Mouse (Mus musculus): ENCODE measurements around the gene Szt2. TPM values are rescaled to one million over a fixed set of nuclear protein-coding genes. Genes with fewer than 3 reads are reported as not detected.

The Szt2 gene
- polyA plus RNA-seq, 1 experiment from 2014 or later: 7.1 TPM

DNA sequence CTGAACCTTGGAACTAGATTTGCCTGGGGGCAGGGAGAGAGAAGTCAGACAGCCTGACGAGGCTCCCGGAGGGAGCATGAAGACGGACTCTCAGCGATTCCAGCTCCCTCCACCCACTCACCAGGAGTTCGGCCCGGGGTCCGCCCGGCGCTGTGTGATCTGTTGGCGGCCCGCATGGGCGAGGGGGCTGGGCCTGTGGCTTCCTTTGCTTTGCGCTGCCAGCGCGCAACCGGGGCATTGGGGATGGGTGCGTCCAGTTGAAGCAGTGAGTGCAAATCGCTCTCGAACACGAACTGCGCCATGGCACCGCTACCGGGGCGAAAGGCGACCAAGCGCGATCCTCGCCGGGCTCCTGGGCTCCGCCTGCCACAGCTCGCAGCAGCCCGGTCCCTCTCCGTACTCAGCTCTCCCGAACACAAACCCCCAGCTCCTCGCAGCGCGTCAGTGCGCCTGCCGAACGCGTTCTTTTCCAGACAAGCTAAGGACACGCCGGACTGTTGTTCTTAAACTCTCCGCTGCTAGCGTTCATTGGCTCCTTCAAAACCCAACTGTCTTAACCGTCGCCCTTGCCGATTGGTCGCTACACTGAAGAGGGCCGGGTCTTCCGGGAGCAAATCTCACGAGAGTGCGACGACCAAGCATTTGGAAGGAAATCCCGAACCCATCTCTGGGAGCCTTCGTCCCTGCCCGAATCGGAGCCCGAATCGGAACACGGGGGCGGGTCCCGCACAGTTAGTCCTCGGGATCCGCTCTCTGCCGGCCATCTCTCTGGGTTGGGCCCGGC is 27.9 kb upstream of the Szt2 start, which contains the start of gene Cdc20:
Gene Cdc20, minus strand, starts transcription at position 533 of the 784 bp plus-strand sequence.
- WGBS: under 1% methylated on average over 67 of the region's 67 CpGs
- Histone ChIP-seq H3K27ac (replicated peaks in 1 of 2; ENCODE audit: control insufficient read depth in 1 of 2, insufficient read depth in 1 of 2, low read depth in 2 of 2, low read length in 2 of 2) (peak within 1 kb of the TSS; percentile 92 to 96), H3K4me2 (ENCODE audit: low read length) (peak within 1 kb of the TSS; percentile 97), H3K4me1 (ENCODE audit: control insufficient read depth in 2 of 2, insufficient read depth in 2 of 2, low read length in 2 of 2) (peaks cover 27 to 36% of the 10 kb centered on the region in 2 experiments), H3K4me3 (ENCODE audit: control insufficient read depth in 1 of 2, insufficient read depth in 1 of 2, low read depth in 1 of 2, low read length in 2 of 2) (peak within 1 kb of the TSS; percentile 68 to 74), H3K9ac (ENCODE audit: low read length) (peak within 1 kb of the TSS; percentile 85), H3K36me3 (ENCODE audit: control insufficient read depth, insufficient read depth, low read length) (peaks cover 38% of the 10 kb centered on the region), H3K27me3 (ENCODE audit: control insufficient read depth, insufficient read depth, low read length) (no peaks in the 10 kb centered on the region), H3K9me3 (ENCODE audit: control insufficient read depth, low read length) (no peaks in the 10 kb centered on the region)
- peak; percentile 92 for ATAC-seq (ENCODE audit: insufficient number of reproducible peaks, insufficient read depth, low FRiP score, low read depth)

DNA sequence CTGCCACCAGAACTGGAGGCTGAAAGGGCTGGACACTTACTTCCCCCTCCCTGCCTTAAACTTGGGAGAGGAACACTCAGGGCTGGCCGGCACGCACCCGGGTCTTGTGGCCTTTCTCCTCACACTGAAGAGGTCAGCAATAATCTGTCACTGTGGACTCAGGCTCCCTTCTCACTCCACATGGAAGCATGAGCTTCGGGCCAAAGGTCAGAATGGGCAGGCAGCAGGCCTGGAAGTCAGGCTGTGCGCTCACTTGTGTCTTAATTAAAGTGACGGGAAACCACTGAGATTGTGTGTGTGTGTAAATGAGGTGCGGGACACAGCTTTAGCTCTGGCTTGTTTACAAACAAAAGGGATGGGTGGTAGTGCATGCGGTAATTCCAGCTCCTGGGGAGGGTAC is 23.3 kb upstream of the Szt2 start:
- H3K36me3 ChIP-seq (ENCODE audit: control insufficient read depth, insufficient read depth, low read length): peaks cover 58% of the 10 kb centered on the region

DNA sequence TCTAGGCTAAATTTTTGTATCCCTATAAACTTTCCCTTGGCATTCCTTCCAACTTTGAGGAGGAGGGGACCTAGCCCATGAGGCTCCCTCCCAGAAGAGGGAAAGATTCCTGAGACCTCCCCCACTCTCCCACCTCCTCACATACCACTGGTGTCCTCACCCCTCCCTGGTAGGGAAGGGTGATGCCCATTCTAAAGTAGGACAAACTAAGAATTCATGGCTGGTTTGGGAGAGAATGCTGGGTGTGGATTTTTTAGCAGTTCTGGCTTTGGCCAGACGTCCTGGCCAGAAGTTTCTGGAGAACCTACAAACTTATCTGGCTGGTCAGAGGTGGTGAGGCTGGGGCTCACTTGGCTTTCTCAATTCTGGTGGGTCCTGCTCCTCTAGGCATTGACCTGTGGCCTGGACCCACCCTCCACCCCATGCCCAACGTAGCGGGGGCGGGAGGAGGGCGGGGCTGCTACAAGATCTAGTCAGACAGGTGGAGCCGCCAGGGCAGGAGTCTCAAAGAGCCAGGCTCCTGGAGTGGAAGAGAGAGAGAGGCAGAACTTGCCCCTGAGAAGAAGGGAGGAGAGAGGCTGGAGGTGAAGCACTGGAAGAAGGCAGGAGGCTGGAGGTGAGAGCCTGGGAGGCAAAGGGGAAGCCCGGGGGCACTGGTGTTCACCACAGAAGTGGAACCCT is 20.3 kb upstream of the Szt2 start:
- H3K4me1 ChIP-seq (ENCODE audit: control insufficient read depth in 2 of 2, insufficient read depth in 2 of 2, low read length in 2 of 2): peaks cover 12 to 26% of the 10 kb centered on the region in 2 experiments
- peak overlapping the region; percentile 86 for H3K4me2 ChIP-seq (ENCODE audit: low read length)
- no peaks in the 10 kb centered on the region for H3K27me3 ChIP-seq (ENCODE audit: control insufficient read depth, insufficient read depth, low read length)
- peak overlapping the region in 1 of 2 experiments; percentile 72; a peak in 1 of 4 replicates for H3K27ac ChIP-seq (replicated peaks in 1 of 2; ENCODE audit: control insufficient read depth in 1 of 2, insufficient read depth in 1 of 2, low read depth in 2 of 2, low read length in 2 of 2)
- no peaks in the 10 kb centered on the region for H3K9me3 ChIP-seq (ENCODE audit: control insufficient read depth, low read length)
- H3K36me3 ChIP-seq (ENCODE audit: control insufficient read depth, insufficient read depth, low read length): peaks cover 44% of the 10 kb centered on the region
- no peak for ATAC-seq (ENCODE audit: insufficient number of reproducible peaks, insufficient read depth, low FRiP score, low read depth)
- H3K4me3 ChIP-seq (ENCODE audit: control insufficient read depth in 1 of 2, insufficient read depth in 1 of 2, low read depth in 1 of 2, low read length in 2 of 2): peak overlapping the region in 1 of 2 experiments; percentile 61; a peak in 2 of 4 replicates
- H3K9ac ChIP-seq (ENCODE audit: low read length): peak overlapping the region; percentile 79
- WGBS: 45% methylated on average over 7 of the region's 7 CpGs

More for the DNA sequence above, 23.3 kb upstream of the Szt2 start:
- Histone ChIP-seq H3K4me2 (ENCODE audit: low read length) (no peak overlapping the region), H3K27ac (replicated peaks in 1 of 2; ENCODE audit: control insufficient read depth in 1 of 2, insufficient read depth in 1 of 2, low read depth in 2 of 2, low read length in 2 of 2) (no peak overlapping the region), H3K9ac (ENCODE audit: low read length) (no peak overlapping the region), H3K4me1 (ENCODE audit: control insufficient read depth in 2 of 2, insufficient read depth in 2 of 2, low read length in 2 of 2) (peaks cover 28 to 45% of the 10 kb centered on the region in 2 experiments), H3K9me3 (ENCODE audit: control insufficient read depth, low read length) (no peaks in the 10 kb centered on the region), H3K4me3 (ENCODE audit: control insufficient read depth in 1 of 2, insufficient read depth in 1 of 2, low read depth in 1 of 2, low read length in 2 of 2) (no peak overlapping the region), H3K27me3 (ENCODE audit: control insufficient read depth, insufficient read depth, low read length) (no peaks in the 10 kb centered on the region)
- WGBS: 84% methylated on average over 8 of the region's 8 CpGs
- ATAC-seq (ENCODE audit: insufficient number of reproducible peaks, insufficient read depth, low FRiP score, low read depth): no peak

DNA sequence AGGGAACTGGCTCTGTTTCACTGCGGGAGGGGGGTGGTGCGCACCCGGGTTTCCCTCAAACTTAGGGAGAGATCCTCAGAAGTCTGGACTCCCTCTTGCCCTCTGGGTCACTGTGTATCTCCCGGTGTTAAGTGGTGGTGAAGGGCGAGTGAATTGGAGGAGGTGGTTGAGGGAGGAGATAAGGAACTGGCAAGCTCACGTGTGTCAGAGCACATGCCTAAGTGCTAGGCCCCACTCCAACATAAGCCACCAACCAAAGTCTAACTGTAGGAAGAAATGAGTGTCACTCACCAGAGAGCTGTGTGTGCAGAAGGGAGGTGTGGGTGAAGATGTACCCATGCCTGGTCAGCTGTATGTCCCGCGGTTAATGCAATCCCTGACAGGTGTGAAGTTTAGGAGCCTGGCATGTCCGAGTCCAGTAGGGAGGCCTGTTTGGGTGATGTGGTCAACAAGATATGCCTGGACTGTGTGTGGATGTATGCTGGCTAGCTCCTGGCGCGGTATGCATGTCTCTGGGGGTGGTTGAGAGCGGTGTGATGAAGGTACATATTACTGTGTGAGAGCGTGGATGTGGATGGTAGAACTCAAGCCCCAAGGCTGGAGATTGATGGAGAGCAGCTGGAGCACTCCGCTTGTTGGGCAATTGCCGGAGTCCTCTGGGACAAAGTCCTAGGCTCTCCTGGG is 19.6 kb upstream of the Szt2 start:
- peak overlapping the region; percentile 86 for H3K4me2 ChIP-seq (ENCODE audit: low read length)
- H3K9me3 ChIP-seq (ENCODE audit: control insufficient read depth, low read length): no peaks in the 10 kb centered on the region
- H3K4me1 ChIP-seq (ENCODE audit: control insufficient read depth in 2 of 2, insufficient read depth in 2 of 2, low read length in 2 of 2): peaks cover 12 to 21% of the 10 kb centered on the region in 2 experiments
- peaks cover 43% of the 10 kb centered on the region for H3K36me3 ChIP-seq (ENCODE audit: control insufficient read depth, insufficient read depth, low read length)
- H3K27ac ChIP-seq (replicated peaks in 1 of 2; ENCODE audit: control insufficient read depth in 1 of 2, insufficient read depth in 1 of 2, low read depth in 2 of 2, low read length in 2 of 2): peak overlapping the region; percentile 72 to 85
- H3K9ac ChIP-seq (ENCODE audit: low read length): peak overlapping the region; percentile 79
- peak; percentile 30; the same call in 1 of the 2 replicates for ATAC-seq (ENCODE audit: insufficient number of reproducible peaks, insufficient read depth, low FRiP score, low read depth)
- H3K27me3 ChIP-seq (ENCODE audit: control insufficient read depth, insufficient read depth, low read length): no peaks in the 10 kb centered on the region
- 31% methylated on average over 15 of the region's 15 CpGs for WGBS
- H3K4me3 ChIP-seq (ENCODE audit: control insufficient read depth in 1 of 2, insufficient read depth in 1 of 2, low read depth in 1 of 2, low read length in 2 of 2): peak overlapping the region; percentile 61 to 90

DNA sequence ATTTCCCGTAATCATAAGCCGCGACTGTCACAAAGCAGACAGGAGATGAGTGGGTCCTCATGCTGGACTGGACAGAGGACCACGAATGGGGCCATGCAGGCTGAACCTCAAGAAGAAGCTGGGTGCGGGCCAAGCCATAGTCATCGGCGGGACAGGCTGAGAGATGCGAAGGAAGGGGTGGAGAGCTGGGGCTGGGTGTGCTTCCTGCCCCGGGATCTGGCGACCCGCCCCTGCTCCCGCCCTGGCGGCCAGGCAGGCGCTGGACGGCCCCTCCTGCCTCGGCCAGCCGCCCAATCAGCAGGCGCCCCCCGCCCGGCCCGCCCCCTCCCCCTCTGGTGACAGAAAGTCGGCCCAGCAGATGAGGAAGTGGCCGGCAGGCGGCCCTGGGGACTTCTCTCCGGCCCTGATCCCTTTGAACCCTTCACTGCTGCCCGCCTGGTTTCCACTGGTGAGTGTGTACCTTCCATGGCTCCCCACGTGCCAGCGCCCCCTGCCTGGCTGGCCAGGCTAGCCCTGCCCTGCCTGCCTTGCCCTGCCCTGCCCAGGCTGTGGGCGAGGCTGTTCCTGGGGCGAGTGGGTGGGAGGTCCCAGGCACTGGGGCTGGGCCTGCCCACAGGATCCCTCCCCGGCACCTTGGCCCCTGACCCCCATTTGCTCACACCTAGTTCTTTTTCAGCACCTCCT is 18.8 kb upstream of the Szt2 start, which contains the start of gene Elovl1:
Gene Elovl1, plus strand, starts transcription at position 326 of the 684 bp plus-strand sequence.
- Histone ChIP-seq H3K27me3 (ENCODE audit: control insufficient read depth, insufficient read depth, low read length) (no peaks in the 10 kb centered on the region), H3K4me1 (ENCODE audit: control insufficient read depth in 2 of 2, insufficient read depth in 2 of 2, low read length in 2 of 2) (peaks cover 12 to 21% of the 10 kb centered on the region in 2 experiments), H3K4me3 (ENCODE audit: control insufficient read depth in 1 of 2, insufficient read depth in 1 of 2, low read depth in 1 of 2, low read length in 2 of 2) (peak within 1 kb of the TSS; percentile 61 to 90), H3K27ac (replicated peaks in 1 of 2; ENCODE audit: control insufficient read depth in 1 of 2, insufficient read depth in 1 of 2, low read depth in 2 of 2, low read length in 2 of 2) (peak within 1 kb of the TSS; percentile 72 to 85), H3K9me3 (ENCODE audit: control insufficient read depth, low read length) (no peaks in the 10 kb centered on the region), H3K9ac (ENCODE audit: low read length) (peak within 1 kb of the TSS; percentile 79), H3K4me2 (ENCODE audit: low read length) (peak within 1 kb of the TSS; percentile 86), H3K36me3 (ENCODE audit: control insufficient read depth, insufficient read depth, low read length) (peaks cover 39% of the 10 kb centered on the region)
- 1% methylated on average over 19 of the region's 31 CpGs for WGBS
- peak; percentile 92 for ATAC-seq (ENCODE audit: insufficient number of reproducible peaks, insufficient read depth, low FRiP score, low read depth)

- peak overlapping the region; percentile 43 to 72 for H3K27ac ChIP-seq (replicated peaks in 1 of 2; ENCODE audit: control insufficient read depth in 1 of 2, insufficient read depth in 1 of 2, low read depth in 2 of 2, low read length in 2 of 2)
- no peaks in the 10 kb centered on the region for H3K9me3 ChIP-seq (ENCODE audit: control insufficient read depth, low read length)
- no peaks in the 10 kb centered on the region for H3K27me3 ChIP-seq (ENCODE audit: control insufficient read depth, insufficient read depth, low read length)
- peak overlapping the region; percentile 86 for H3K4me2 ChIP-seq (ENCODE audit: low read length)
- peaks cover 12 to 21% of the 10 kb centered on the region in 2 experiments for H3K4me1 ChIP-seq (ENCODE audit: control insufficient read depth in 2 of 2, insufficient read depth in 2 of 2, low read length in 2 of 2)
- whole genome bisulfite sequencing: under 1% methylated on average over 5 of the region's 5 CpGs
- peak overlapping the region; percentile 79 for H3K9ac ChIP-seq (ENCODE audit: low read length)
- H3K4me3 ChIP-seq (ENCODE audit: control insufficient read depth in 1 of 2, insufficient read depth in 1 of 2, low read depth in 1 of 2, low read length in 2 of 2): peak overlapping the region; percentile 54 to 61
- H3K36me3 ChIP-seq (ENCODE audit: control insufficient read depth, insufficient read depth, low read length): peaks cover 37% of the 10 kb centered on the region
- peak; percentile 1; the same call in 1 of the 2 replicates for ATAC-seq (ENCODE audit: insufficient number of reproducible peaks, insufficient read depth, low FRiP score, low read depth)
Observed at GRCm38 (mm10) chr4:118427415-118427767, 18.3 kb upstream of the Szt2 start.

- H3K27me3 ChIP-seq (ENCODE audit: control insufficient read depth, insufficient read depth, low read length): no peaks in the 10 kb centered on the region
- no peak for ATAC-seq (ENCODE audit: insufficient number of reproducible peaks, insufficient read depth, low FRiP score, low read depth)
Observed at GRCm38 (mm10) chr4:118425374-118425773, 16.3 kb upstream of the Szt2 start.

More at GRCm38 (mm10) chr4:118425374-118425773, 16.3 kb upstream of the Szt2 start:
- Histone ChIP-seq H3K9ac (ENCODE audit: low read length) (no peak overlapping the region), H3K4me3 (ENCODE audit: control insufficient read depth in 1 of 2, insufficient read depth in 1 of 2, low read depth in 1 of 2, low read length in 2 of 2) (no peak overlapping the region), H3K9me3 (ENCODE audit: control insufficient read depth, low read length) (no peaks in the 10 kb centered on the region), H3K36me3 (ENCODE audit: control insufficient read depth, insufficient read depth, low read length) (peaks cover 34% of the 10 kb centered on the region), H3K4me1 (ENCODE audit: control insufficient read depth in 2 of 2, insufficient read depth in 2 of 2, low read length in 2 of 2) (peaks cover 12 to 21% of the 10 kb centered on the region in 2 experiments), H3K4me2 (ENCODE audit: low read length) (no peak overlapping the region), H3K27ac (replicated peaks in 1 of 2; ENCODE audit: control insufficient read depth in 1 of 2, insufficient read depth in 1 of 2, low read depth in 2 of 2, low read length in 2 of 2) (no peak overlapping the region)
- WGBS: 96% methylated on average over 1 of the region's 1 CpGs
